Mouse (Mus musculus) hindlimb bud, embryonic 11.5 days (tissue): Measurements from ENCODE around the gene Cldn13.
"Not testable (repeated sequence)": the region's sequence is repeated elsewhere in the genome, so short reads cannot be mapped to it uniquely, and the experiment has no call there.

Experiments
- DNase-seq: peaks from one replicate; pipeline ENCODE4 v3.0.0-alpha.2; 2012; ENCODE audit warnings: low read depth, low spot score; ENCODE audit errors: extremely low spot score

Cldn13 gene

DNA sequence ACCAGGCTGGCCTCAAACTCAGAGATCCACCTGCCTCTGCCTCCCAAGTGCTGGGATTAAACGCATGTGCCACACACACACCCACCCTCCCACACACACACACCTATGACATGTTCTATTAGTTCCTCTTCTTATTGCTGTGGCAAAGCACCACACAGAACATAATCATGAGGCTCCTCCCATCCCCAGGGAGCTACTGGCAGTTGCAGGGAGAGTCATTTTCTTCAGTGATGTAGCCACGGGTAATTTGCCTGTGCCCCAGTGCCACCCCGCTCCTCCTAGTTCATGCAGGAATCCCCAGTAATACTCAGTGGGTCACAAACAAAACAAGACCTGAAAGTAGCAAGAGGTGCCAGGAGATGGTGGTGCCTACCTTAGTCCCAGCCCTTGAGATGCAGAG is 19.3 kb upstream of the Cldn13 start:
- no peak for DNase-seq

DNA sequence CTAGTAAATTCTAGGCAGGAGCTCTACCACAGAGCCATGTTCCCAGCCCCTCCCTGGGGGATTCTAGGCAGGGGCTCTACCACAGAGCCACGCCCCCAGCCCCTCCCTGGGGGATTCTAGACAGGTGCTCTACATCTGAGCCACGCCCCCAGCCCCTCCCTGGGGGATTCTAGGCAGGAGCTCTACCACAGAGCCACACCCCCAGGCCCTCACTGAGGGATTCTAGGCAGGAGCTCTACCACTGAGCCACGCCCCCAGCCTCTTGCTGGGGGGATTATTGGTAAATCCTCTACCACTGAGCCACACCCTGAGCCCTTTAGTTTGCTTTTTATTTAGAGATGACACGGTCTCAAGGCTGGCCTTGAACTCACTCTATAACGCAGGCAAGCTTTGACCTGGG is 18.4 kb upstream of the Cldn13 start:
- DNase-seq: not testable (repeated sequence)

- no peak for DNase-seq
These were observed 18.0 kb upstream of the Cldn13 start for GRCm38 (mm10) chr5:134933281-134933680.

- DNase-seq: peak; percentile 28
These were observed 17.6 kb upstream of the Cldn13 start for GRCm38 (mm10) chr5:134932903-134933276.

DNA sequence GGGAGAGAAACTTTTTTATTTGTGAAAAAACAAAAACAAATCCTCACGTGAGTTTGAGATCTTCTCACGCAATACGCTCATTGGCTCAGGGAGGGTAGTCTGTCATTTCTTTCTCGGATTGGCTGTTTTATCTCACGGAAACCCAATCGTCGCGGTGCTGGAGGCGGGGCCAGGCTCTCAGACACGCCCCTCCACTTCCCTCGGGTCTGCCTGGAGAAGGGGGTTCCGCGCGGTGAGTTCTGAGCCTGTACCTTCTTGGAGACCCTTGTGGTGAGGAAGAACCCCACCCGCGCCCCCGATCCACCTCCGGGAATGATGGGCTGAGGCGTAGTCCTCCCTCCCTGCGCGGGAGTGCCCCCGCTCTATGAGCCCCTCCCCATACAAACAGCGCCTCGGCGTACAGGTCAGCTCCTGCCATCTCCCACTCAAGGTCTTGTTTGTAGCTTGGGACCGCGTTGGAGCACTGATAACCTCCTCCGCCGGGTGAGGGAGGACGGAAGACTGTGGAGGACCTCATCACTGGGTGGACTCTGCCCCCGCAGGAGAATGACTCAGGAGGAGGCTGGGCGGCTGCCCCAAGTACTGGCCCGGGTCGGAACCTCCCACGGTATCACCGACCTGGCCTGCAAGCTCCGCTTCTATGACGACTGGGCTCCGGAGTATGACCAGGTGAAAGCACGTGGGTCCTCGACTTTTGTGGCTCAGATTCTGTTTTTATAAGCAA is 17.0 kb upstream of the Cldn13 start, which contains the start of gene Mettl27:
Gene Mettl27 (plus strand): TSS at position 190 of the 724 bp plus-strand sequence.
- peak; percentile 67 for DNase-seq

- no peak for DNase-seq
These were observed 14.7 kb upstream of the Cldn13 start for GRCm38 (mm10) chr5:134929988-134930387.

- DNase-seq: no peak
These were observed 11.4 kb upstream of the Cldn13 start for GRCm38 (mm10) chr5:134926726-134927125.

- DNase-seq: no peak
These were observed 7.8 kb upstream of the Cldn13 start for GRCm38 (mm10) chr5:134923141-134923540.

GRCm38 (mm10) chr5:134921106-134921505 is 5.8 kb upstream of the Cldn13 start:
- no peak for DNase-seq

GRCm38 (mm10) chr5:134920106-134920687 is 4.9 kb upstream of the Cldn13 start:
- no peak for DNase-seq

DNA sequence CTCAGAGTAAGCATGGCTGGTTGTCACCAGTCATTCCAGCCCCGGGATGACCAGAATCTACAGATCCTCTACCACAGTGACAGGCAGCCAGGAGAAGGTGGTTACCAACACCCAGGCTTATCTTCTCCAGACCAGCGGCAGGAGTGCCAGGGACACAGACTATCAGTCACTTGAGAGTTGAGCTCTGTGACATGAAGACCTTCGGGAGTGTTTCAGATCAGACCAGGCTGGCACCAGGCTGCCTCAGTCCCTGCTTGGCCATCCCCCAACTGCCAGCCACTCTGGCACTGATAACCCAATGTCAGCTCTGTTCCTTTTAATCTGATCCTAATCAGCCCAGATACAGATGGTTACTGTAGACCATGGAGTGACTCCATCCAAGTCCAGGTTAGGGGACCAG is 3.8 kb upstream of the Cldn13 start:
- no peak for DNase-seq

GRCm38 (mm10) chr5:134918071-134918832 is 2.9 kb upstream of the Cldn13 start:
- peak; percentile 22 for DNase-seq

DNA sequence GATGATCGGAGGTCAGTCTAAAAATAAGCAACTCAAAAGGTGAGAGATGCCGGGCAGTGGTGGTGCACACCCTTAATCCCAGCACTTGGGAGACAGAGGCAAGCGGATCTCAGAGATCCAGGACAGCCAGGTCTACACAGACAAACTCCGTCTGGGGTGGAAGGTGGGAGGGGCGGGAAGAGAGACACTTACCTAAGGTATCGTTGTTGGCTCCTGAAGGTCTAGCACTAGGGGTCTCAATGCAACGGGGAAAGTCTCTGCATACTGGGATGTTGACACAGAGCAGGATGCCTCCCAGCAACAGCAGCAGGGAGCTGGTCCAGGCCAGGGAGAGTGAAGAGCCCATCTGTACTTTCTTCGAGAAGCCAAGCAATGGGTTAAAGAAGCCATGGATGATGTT is 816 bp downstream of the Cldn13 start:
- DNase-seq: no peak

- DNase-seq: no peak
These were observed 1.6 kb downstream of the Cldn13 start for GRCm38 (mm10) chr5:134913753-134914152.

- no peak for DNase-seq
These were observed 2.0 kb downstream of the Cldn13 start for GRCm38 (mm10) chr5:134913352-134913751.

- no peak for DNase-seq
These were observed 3.4 kb downstream of the Cldn13 start for GRCm38 (mm10) chr5:134911901-134912300.

GRCm38 (mm10) chr5:134907135-134907534 is 8.2 kb downstream of the Cldn13 start:
- DNase-seq: peak; percentile 91

DNA sequence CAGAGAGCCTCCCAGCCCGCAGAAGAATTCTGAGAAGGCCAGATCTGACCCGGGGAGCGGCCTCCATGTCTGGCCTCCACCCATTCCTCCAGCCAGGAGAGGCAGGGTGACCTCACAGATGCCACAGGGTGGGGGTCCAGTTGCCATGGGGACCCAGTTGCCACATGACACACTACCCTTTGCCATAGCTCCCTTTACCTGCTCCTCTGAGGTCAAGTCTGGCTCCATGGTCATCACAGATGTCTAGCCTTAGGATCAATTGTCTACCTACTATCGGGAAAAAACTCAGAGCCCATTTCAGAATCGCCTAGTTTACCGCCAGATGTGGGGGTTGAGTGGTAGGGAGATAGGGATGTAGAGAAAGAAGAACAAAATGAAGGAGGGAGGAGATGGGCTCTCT is 8.7 kb downstream of the Cldn13 start, which contains the start of gene Tmem270:
Gene Tmem270 (minus strand): TSS at position 101 of the 400 bp plus-strand sequence.
- no peak for DNase-seq

GRCm38 (mm10) chr5:134901644-134902027 is 13.7 kb downstream of the Cldn13 start:
- DNase-seq: no peak

DNA sequence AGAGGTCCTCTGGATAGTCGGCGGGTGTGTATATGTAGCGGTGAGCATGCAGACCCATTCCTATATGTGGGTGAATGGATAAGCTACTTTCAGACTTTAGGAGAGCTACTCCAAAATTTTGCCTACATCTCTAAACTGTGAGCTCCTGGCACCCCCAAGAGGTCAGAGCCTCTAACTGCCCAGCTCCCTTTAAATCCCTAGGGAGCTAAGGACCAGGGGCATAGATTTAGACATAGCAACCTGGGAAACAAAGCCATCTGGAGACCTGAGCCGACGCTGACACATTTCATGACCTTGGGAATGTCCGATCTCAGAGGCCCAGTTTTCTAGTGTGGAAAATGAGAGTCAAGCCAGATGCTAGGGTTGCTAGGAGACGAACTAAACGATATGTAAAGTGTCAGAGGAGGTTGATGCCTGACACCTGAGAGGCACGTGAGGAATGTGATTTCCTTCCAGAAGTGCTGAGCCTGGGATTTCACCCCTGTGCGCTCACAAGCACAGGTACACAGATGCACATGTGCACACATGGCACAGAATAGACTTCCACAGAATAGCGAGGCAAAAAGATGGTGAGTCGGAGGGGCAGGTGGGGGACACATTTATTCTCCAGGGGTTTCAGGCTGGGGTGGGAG is 14.2 kb downstream of the Cldn13 start:
- peak; percentile 63 for DNase-seq

- DNase-seq: no peak
These were observed 17.7 kb downstream of the Cldn13 start for GRCm38 (mm10) chr5:134897596-134897995.
